Mouse (Mus musculus) hindbrain, embryonic 11.5 days (tissue): ENCODE data around the gene Cdt1. TPM values are rescaled to one million over a fixed set of nuclear protein-coding genes. Genes with fewer than 3 reads are reported as not detected.

ENCODE experiments used
- ATAC-seq: fragments of 200-750 bp; cut with Nextera tagmentation; 2 replicates; pipeline ENCODE4 v1.8.0; 2017; ENCODE audit warnings: mild to moderate bottlenecking, moderate TSS enrichment, moderate library complexity; ENCODE audit not compliant: low FRiP score
- DNase-seq: peaks from one replicate; pipeline ENCODE4 v3.0.0-alpha.2; 2015; ENCODE audit warnings: low spot score
- H3K27ac ChIP-seq: fragments of 300-500 bp; sonication (generic); 2 replicates; pipeline ENCODE4 v1.5.1; 2014; ENCODE audit warnings: mild to moderate bottlenecking, low read depth, low read length
- H3K27me3 ChIP-seq: fragments of 300-500 bp; sonication (generic); 2 replicates; pipeline ENCODE4 v1.6.1; 2014; ENCODE audit warnings: mild to moderate bottlenecking, low read length, moderate library complexity, mixed read lengths; ENCODE audit not compliant: control insufficient read depth, insufficient read depth
- H3K36me3 ChIP-seq: fragments of 300-500 bp; sonication (generic); 2 replicates; pipeline ENCODE4 v1.6.1; 2014; ENCODE audit warnings: mild to moderate bottlenecking, low read length, moderate library complexity, mixed read lengths; ENCODE audit not compliant: control insufficient read depth, insufficient read depth
- H3K4me1 ChIP-seq: fragments of 300-500 bp; sonication (generic); replicated peaks from 2 replicates; pipeline ENCODE4 v1.6.1; 2014; ENCODE audit warnings: low read length, mixed read lengths; ENCODE audit not compliant: control insufficient read depth, insufficient read depth
- H3K4me2 ChIP-seq: fragments of 300-500 bp; sonication (generic); replicated peaks from 2 replicates; pipeline ENCODE4 v1.6.1; 2014; ENCODE audit warnings: mild to moderate bottlenecking, low read depth, low read length
- H3K4me3 ChIP-seq: fragments of 300-500 bp; sonication (generic); 2 replicates; pipeline ENCODE4 v1.5.1; 2014; ENCODE audit warnings: low read depth, low read length
- H3K9ac ChIP-seq: fragments of 300-500 bp; sonication (generic); 2 replicates; pipeline ENCODE4 v1.6.1; 2014; ENCODE audit warnings: low read depth, low read length
- H3K9me3 ChIP-seq: fragments of 300-500 bp; sonication (generic); 2 replicates; pipeline ENCODE4 v1.6.1; 2016; ENCODE audit warnings: low read length; ENCODE audit not compliant: control insufficient read depth
- WGBS: fragments of 180-500 bp; shearing (Covaris S2); extraction: QIAGEN DNeasy Blood & Tissue Kit; methylation state at CpG from one replicate; pipeline ENCODE4 v1.1.7; 2014; 5-methylcytosine and 5-hydroxymethylcytosine counted together
- polyA plus RNA-seq: library from polyadenylated mRNA; unstranded; fragments of >200 nt; fragmentation: Nextera tagmentation; extraction: Ambion mirVana; gene quantifications from 2 replicates; pipeline ENCODE4 v1.2.1, GENCODE M21; 2014

Gene Cdt1
- polyA plus RNA-seq, 1 experiment from 2014 or later, result 19.8 TPM

- H3K4me2 ChIP-seq, result no peak overlapping the region
- no peak overlapping the region for H3K9ac ChIP-seq
- no peak overlapping the region for H3K4me3 ChIP-seq
- no peaks in the 10 kb centered on the region for H3K36me3 ChIP-seq
- no peak overlapping the region for H3K27ac ChIP-seq
- ATAC-seq, result no peak
- H3K4me1 ChIP-seq, result peaks cover 16% of the 10 kb centered on the region
- H3K9me3 ChIP-seq, result no peaks in the 10 kb centered on the region
- 90% methylated on average over 3 of the region's 3 CpGs for WGBS
- DNase-seq, result no peak
- H3K27me3 ChIP-seq, result no peaks in the 10 kb centered on the region
Observed at GRCm38 (mm10) chr8:122527937-122528336, 39.9 kb upstream of the Cdt1 start.

- no peak for ATAC-seq
- H3K27me3 ChIP-seq, result no peaks in the 10 kb centered on the region
- H3K4me2 ChIP-seq, result no peak overlapping the region
- no peak for DNase-seq
- no peak overlapping the region for H3K4me3 ChIP-seq
- H3K27ac ChIP-seq, result no peak overlapping the region
- WGBS, result 92% methylated on average over 4 of the region's 4 CpGs
- H3K9ac ChIP-seq, result no peak overlapping the region
- no peaks in the 10 kb centered on the region for H3K9me3 ChIP-seq
- no peaks in the 10 kb centered on the region for H3K36me3 ChIP-seq
- 0 out of 2 replicates have a peak, but pooled peaks cover 5% of the 10 kb centered on the region for H3K4me1 ChIP-seq
Observed at GRCm38 (mm10) chr8:122529159-122529558, 38.7 kb upstream of the Cdt1 start.

- Histone ChIP-seq H3K27ac (no peak overlapping the region), H3K9me3 (no peaks in the 10 kb centered on the region)
Observed at GRCm38 (mm10) chr8:122531312-122531711, 36.5 kb upstream of the Cdt1 start.

GRCm38 (mm10) chr8:122537033-122537432 is 30.8 kb upstream of the Cdt1 start:
- no peaks in the 10 kb centered on the region for H3K36me3 ChIP-seq
- H3K4me2 ChIP-seq, result no peak overlapping the region
- DNase-seq, result no peak
- H3K4me3 ChIP-seq, result no peak overlapping the region
- no peak for ATAC-seq
- H3K9me3 ChIP-seq, result no peaks in the 10 kb centered on the region
- H3K9ac ChIP-seq, result no peak overlapping the region
- no peaks in the 10 kb centered on the region for H3K4me1 ChIP-seq
- no peak overlapping the region for H3K27ac ChIP-seq
- no peaks in the 10 kb centered on the region for H3K27me3 ChIP-seq
- WGBS, result 60% methylated on average over 6 of the region's 6 CpGs

More at GRCm38 (mm10) chr8:122531312-122531711, 36.5 kb upstream of the Cdt1 start:
- Histone ChIP-seq H3K4me2 (no peak overlapping the region), H3K4me1 (no peaks in the 10 kb centered on the region), H3K4me3 (no peak overlapping the region), H3K36me3 (no peaks in the 10 kb centered on the region), H3K27me3 (no peaks in the 10 kb centered on the region), H3K9ac (no peak overlapping the region)
- DNase-seq, result no peak
- no peak for ATAC-seq
- 77% methylated on average over 8 of the region's 8 CpGs for WGBS

GRCm38 (mm10) chr8:122537812-122538211 is 30.0 kb upstream of the Cdt1 start:
- Histone ChIP-seq H3K27ac (no peak overlapping the region), H3K9ac (no peak overlapping the region), H3K4me1 (no peaks in the 10 kb centered on the region), H3K36me3 (no peaks in the 10 kb centered on the region), H3K9me3 (no peaks in the 10 kb centered on the region), H3K4me3 (no peak overlapping the region), H3K27me3 (no peaks in the 10 kb centered on the region), H3K4me2 (no peak overlapping the region)
- DNase-seq (no peak), ATAC-seq (no peak)
- WGBS, result 92% methylated on average over 2 of the region's 2 CpGs

- 93% methylated on average over 9 of the region's 9 CpGs for WGBS
- Histone ChIP-seq H3K27ac (no peak overlapping the region), H3K36me3 (no peaks in the 10 kb centered on the region), H3K9me3 (no peaks in the 10 kb centered on the region), H3K4me1 (no peaks in the 10 kb centered on the region), H3K27me3 (no peaks in the 10 kb centered on the region), H3K4me3 (no peak overlapping the region), H3K4me2 (no peak overlapping the region), H3K9ac (no peak overlapping the region)
- DNase-seq (no peak), ATAC-seq (no peak)
Observed at GRCm38 (mm10) chr8:122538310-122539076, 29.3 kb upstream of the Cdt1 start.

GRCm38 (mm10) chr8:122544138-122544537 is 23.7 kb upstream of the Cdt1 start:
- Histone ChIP-seq H3K4me1 (no peaks in the 10 kb centered on the region), H3K4me2 (no peak overlapping the region), H3K9me3 (no peaks in the 10 kb centered on the region), H3K9ac (no peak overlapping the region), H3K27me3 (no peaks in the 10 kb centered on the region), H3K27ac (no peak overlapping the region), H3K4me3 (no peak overlapping the region), H3K36me3 (no peaks in the 10 kb centered on the region)
- DNase-seq (no peak), ATAC-seq (no peak)
- 90% methylated on average over 8 of the region's 8 CpGs for WGBS

GRCm38 (mm10) chr8:122546066-122546755 is 21.6 kb upstream of the Cdt1 start:
- ATAC-seq (no peak), DNase-seq (no peak)
- H3K9ac ChIP-seq, result no peak overlapping the region
- H3K4me3 ChIP-seq, result no peak overlapping the region
- no peak overlapping the region for H3K4me2 ChIP-seq
- H3K36me3 ChIP-seq, result no peaks in the 10 kb centered on the region
- 97% methylated on average over 6 of the region's 7 CpGs for WGBS
- H3K9me3 ChIP-seq, result no peaks in the 10 kb centered on the region
- H3K4me1 ChIP-seq, result peaks cover 3% of the 10 kb centered on the region; the same call in 1 of the 2 replicates
- no peak overlapping the region for H3K27ac ChIP-seq
- H3K27me3 ChIP-seq, result peaks cover 17% of the 10 kb centered on the region
